Mouse (Mus musculus) cerebellum, adult 2 months (tissue): Measurements from ENCODE around the gene Rdh9. TPM values are rescaled to one million over a fixed set of nuclear protein-coding genes. Genes with fewer than 3 reads are reported as not detected.
"Not testable (repeated sequence)": the region's sequence is repeated elsewhere in the genome, so short reads cannot be mapped to it uniquely, and the experiment has no call there.

ENCODE experiments used
- DNase-seq, 2 experiments: peaks; one replicate each; pipeline ENCODE4 v3.0.0; 2021
- H3K27ac ChIP-seq: fragments of 200-500 bp; 2 replicates; pipeline ENCODE4 v1.5.1; 2012; ENCODE audit warnings: low read length, control low read depth, inconsistent platforms; ENCODE audit not compliant: insufficient read depth
- H3K27me3 ChIP-seq: fragments of 200-500 bp; 2 replicates; pipeline ENCODE4 v1.6.1; 2012; ENCODE audit warnings: inconsistent platforms, mild to moderate bottlenecking, low read length, moderate library complexity; ENCODE audit not compliant: control insufficient read depth, insufficient read depth
- H3K4me1 ChIP-seq: fragments of 200-500 bp; 2 replicates; pipeline ENCODE4 v1.6.1; 2011; ENCODE audit warnings: low read length; ENCODE audit not compliant: control insufficient read depth, insufficient read depth
- H3K4me3 ChIP-seq: fragments of 200-500 bp; replicated peaks from 2 replicates; pipeline ENCODE3; 2011; ENCODE audit warnings: mild to moderate bottlenecking, low read depth, low read length, control low read depth; ENCODE audit not compliant: insufficient read depth
- CTCF ChIP-seq: fragments of 200-500 bp; IDR thresholded peaks from 2 replicates; pipeline ENCODE4 v1.5.1; 2011; ENCODE audit warnings: low read depth, mild to moderate bottlenecking, control low read depth, low read length, moderate library complexity, borderline replicate concordance; ENCODE audit not compliant: insufficient read depth
- POLR2A ChIP-seq: fragments of 200-500 bp; IDR thresholded peaks from 2 replicates; pipeline ENCODE4 v1.6.1; 2011; ENCODE audit warnings: low read length, control low read depth, borderline replicate concordance; ENCODE audit not compliant: insufficient read depth
- WGBS: fragments of 180-500 bp; shearing (Covaris S2); methylation state at CpG from one replicate; pipeline ENCODE4 v1.1.7; 2018; 5-methylcytosine and 5-hydroxymethylcytosine counted together
- polyA plus RNA-seq: library from polyadenylated mRNA; depleted of rRNA; stranded (reverse); fragments of >200 nt; gene quantifications from 2 replicates; pipeline ENCODE4 v1.2.3, GENCODE M21; 2012

The Rdh9 gene
- polyA plus RNA-seq, 1 experiment, result 0.88 TPM

DNA sequence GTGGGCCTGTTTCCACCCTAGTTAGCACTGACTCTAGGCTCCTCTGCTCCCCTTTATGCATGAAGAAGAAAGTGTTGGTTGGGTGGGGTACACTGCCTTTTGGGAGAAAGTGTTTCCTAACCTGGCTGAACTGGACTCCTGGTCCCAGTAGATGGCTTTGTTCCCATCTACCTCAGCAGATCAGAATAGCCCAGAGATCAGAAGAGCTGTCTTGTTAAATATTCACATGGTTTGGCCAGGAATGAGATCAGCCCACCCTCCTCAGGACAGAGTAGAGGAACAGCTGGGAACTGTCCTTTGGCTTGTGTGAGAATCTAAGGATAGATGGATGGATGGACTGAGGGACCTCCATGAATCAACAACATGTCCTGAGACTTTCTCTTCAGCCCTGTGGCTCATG lies 39.7 kb downstream of the Rdh9 start:
- no peak overlapping the region for H3K4me3 ChIP-seq
- TF ChIP-seq POLR2A (no peak), CTCF (no peak)
- no peaks in the 10 kb centered on the region for H3K4me1 ChIP-seq
- no peaks in the 10 kb centered on the region for H3K27me3 ChIP-seq
- H3K27ac ChIP-seq, result no peak overlapping the region
- no peak for DNase-seq

DNA sequence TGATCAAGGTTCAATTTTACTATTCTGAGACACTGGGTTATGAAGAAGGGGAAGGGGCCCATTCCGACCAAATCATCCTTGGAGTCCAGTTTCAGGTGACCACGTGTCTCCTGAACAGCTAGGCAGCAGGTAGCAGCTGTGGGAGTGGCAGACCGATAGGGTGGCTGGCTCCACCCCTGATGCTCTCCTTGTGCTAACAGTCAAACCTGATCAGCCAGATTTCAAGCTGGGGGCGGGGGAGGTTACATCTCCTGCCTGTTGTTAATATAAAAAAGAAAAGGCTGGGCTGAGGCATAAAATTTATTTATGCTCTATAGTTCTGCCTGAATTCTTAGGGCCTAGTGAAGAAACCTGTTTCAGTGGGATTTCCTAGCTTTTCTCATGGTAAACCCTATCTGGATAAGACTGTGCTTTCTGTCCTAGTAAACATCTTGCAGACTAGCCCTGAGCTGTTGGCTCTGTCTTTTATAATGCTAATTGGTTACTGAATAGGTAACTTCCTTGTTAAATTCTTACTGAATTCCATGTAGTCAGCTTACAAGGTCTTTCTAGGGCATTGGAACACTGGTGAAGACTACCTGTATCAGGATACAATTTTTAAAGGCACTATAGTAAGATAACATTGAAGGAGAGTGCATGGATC lies 41.2 kb downstream of the Rdh9 start:
- 80% methylated on average over 4 of the region's 4 CpGs for WGBS

DNA sequence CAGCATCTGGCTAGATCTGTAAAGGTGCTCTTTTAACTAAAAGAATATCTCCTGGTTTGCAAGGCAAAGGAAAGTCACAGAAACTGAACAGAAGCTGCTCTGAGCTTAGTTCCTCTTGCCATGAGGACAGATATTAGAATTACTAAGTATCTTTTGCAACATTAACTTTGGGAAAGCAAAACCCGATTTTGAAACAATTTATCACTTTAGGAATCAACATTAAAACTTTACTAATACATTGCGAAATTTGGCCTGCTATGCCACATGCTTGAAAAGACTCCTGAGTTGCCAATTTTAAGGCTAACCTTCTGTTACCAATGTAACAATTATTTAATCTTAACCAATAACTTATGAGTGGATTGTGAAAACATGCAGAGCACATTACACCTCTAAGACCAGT lies 45.6 kb downstream of the Rdh9 start:
- H3K27me3 ChIP-seq, DNase-seq, H3K27ac ChIP-seq, H3K4me3 ChIP-seq, H3K4me1 ChIP-seq: not testable (repeated sequence)
- 88% methylated on average over 2 of the region's 2 CpGs for WGBS

More for the DNA sequence above, 41.2 kb downstream of the Rdh9 start:
- not testable (repeated sequence) for H3K27ac ChIP-seq, H3K4me1 ChIP-seq, H3K27me3 ChIP-seq, H3K4me3 ChIP-seq, DNase-seq

DNA sequence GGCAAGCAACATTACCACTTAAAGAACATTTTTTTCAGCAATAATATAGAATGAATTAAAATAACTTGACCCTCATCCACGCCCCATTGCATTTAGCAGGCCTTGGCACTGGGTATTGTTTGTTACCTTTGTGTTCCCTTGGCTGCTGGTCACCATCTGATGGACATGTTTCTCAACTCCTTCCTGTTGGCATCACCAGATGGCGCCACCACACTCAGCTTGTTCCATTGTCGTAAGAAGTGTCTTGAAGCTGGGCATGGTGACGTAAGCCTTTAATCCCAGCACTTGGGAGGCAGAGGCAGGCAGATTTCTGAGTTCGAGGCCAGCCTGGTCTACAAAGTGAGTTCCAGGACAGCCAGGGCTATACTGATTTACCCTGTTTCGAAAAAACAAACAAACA lies 49.2 kb downstream of the Rdh9 start:
- 74% methylated on average over 6 of the region's 6 CpGs for WGBS

DNA sequence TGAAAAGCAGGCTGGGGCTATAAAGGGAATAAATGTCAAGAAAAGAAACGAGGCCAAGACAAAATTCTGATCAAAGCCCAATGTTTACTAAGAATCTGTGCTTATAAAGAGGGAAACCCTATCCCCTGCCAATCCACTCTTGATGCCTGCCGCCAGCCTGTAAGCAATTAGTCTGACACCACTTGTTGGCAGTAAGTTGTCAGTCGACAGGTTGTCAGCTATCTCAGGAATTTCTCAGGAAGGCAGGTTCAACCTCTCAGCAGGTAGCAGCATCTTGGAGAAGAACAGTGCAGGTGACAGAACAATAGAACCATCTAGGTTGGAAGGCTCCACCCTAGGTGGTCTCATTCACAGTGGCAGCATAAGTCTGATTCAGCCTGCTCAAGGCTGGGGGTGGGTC lies 52.9 kb downstream of the Rdh9 start:
- TF ChIP-seq POLR2A, result no peak
- Histone ChIP-seq H3K4me1 (peaks cover 9% of the 10 kb centered on the region; the same call in 1 of the 2 replicates), H3K27ac (no peak overlapping the region), H3K4me3 (no peak overlapping the region), H3K27me3 (no peaks in the 10 kb centered on the region)
- WGBS, result 31% methylated on average over 3 of the region's 3 CpGs
- DNase-seq, result peak in 1 of 2 experiments; percentile 38

More for the DNA sequence above, 49.2 kb downstream of the Rdh9 start:
- H3K27me3 ChIP-seq, result no peaks in the 10 kb centered on the region
- H3K4me3 ChIP-seq, result no peak overlapping the region
- TF ChIP-seq CTCF (peak; percentile 18; the same call in 1 of the 2 replicates), POLR2A (no peak)
- DNase-seq, result no peak
- peaks cover 9% of the 10 kb centered on the region; the same call in 1 of the 2 replicates for H3K4me1 ChIP-seq
- no peak overlapping the region for H3K27ac ChIP-seq

DNA sequence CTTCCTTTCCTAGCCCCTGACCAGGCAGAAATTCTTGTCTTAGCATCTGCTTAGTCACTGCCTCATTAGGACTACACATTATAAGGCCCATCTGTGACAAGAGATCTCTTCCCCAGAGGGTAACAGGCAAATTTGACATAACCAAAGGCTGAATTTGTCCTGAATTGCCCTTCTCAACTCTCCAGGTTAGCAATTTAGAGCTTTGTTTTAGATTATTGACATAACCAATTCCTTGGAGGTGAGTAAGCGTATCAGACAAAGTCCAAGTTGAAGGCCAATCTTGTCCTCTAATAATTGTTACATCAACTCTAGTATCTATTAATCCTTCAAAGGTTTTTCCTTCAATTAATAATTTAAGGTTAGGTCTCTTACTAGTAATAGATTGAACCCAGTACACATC lies 58.0 kb downstream of the Rdh9 start:
- DNase-seq, H3K4me1 ChIP-seq, H3K27me3 ChIP-seq, H3K4me3 ChIP-seq, H3K27ac ChIP-seq: not testable (repeated sequence)
- WGBS, result 95% methylated on average over 1 of the region's 1 CpGs

DNA sequence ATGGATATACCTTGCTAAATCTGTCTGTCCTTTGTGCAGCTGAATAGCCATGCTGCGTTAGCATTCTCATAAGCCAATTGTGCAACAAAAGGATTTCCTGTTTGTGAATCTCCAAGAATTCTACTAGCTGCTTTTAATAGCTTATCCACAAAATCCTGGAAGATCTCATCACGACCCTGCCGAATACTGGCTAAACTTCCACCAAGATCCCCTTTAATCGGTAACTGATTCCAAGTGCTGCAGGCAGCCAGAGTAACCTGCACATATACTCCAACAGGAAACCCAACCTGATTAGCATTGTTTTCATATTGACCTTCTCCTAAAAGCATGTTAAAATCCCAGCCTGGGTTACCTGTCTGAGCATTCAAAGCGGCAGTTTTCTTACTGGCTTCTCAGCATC lies 59.1 kb downstream of the Rdh9 start:
- H3K4me3 ChIP-seq, result no peak overlapping the region
- H3K27me3 ChIP-seq, result no peaks in the 10 kb centered on the region
- TF ChIP-seq POLR2A (no peak), CTCF (no peak)
- H3K27ac ChIP-seq, result no peak overlapping the region
- no peaks in the 10 kb centered on the region for H3K4me1 ChIP-seq
- DNase-seq, result no peak
- WGBS, result 88% methylated on average over 5 of the region's 5 CpGs

DNA sequence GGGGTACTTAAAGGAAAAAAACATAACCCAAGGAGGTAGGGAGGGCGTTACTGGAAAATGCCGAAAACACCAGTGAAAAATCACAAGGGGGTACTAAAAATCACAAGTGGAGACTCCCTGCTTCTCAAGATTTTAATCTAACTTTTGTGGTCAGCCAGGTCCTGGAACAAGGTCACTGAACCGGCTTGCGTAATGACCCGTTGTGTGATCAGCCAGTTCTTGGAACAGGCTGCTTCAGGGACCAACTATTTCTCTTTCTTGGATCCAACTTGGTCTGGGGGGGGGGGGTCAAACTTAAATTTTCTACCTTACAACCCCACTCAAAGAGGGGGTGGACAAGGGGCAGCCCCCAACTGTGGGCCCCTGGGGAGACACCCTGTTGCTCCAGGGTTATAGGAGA lies 61.6 kb downstream of the Rdh9 start:
- H3K4me3 ChIP-seq, H3K27me3 ChIP-seq, DNase-seq, H3K4me1 ChIP-seq, H3K27ac ChIP-seq: not testable (repeated sequence)
- WGBS, result 94% methylated on average over 5 of the region's 5 CpGs

DNA sequence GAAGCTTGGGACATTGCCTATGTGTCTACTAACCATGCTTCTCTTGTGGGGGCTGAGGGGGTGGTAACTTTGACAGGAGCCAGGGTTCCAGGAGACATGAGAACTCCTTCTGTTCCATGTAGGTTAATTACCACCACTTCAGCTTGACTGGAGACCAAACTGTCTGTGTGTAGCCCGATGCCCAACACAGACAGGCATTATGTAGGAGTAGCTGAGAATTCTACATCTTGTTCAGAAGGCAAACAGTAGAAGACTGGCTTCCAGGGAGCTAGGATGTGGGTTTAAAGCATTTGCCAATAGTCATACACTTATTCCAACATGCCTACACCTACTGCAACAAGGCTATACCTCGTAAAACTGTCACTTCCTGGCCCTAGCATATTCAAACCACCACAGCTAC lies 62.4 kb downstream of the Rdh9 start:
- 87% methylated on average over 2 of the region's 2 CpGs for whole genome bisulfite sequencing
- Histone ChIP-seq H3K4me3 (no peak overlapping the region), H3K27me3 (no peaks in the 10 kb centered on the region), H3K27ac (no peak overlapping the region), H3K4me1 (no peaks in the 10 kb centered on the region)
- TF ChIP-seq CTCF (no peak), POLR2A (no peak)
- no peak for DNase-seq
